ENCODE assay signal across 8 mouse cellular contexts in the genomic region with DNA sequence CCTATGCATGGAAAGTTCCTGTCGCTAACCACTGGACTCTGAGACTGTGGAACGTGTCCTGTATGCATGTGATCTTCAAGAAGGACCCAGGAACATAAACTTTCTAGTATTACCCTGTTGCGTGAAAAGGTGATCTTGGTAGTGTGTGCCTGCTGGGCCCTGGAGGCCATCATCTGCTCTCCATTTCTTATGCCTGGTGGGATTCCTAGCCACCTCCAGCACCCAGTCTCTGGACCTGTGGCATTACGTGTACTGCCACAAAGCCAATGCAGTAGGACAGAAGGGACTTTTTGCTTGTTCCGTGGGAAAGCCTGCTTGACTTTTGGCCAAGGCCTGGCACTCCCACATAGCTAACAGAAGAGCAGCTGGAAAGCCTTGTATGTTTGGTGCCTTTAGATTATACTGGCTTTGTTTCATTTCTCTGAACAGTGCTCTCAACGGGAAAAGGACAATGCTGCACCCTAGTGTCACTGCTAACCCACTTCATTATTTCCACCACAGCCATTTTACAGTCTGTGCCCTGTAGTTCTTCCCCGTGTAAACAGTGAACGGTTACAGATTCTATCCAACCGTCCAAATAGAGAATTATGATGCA. TPM values are rescaled to one million over a fixed set of nuclear protein-coding genes. Genes with fewer than 3 reads are reported as not detected.
DNase-seq lines count a peak whose midpoint lies in the region; ATAC-seq lines count a peak whose summit lies in the region.

No protein-coding gene starts in this region.

- H3K9me3 ChIP-seq in embryonic facial prominence, embryonic 11.5 days (replicated peaks; ENCODE audit: control insufficient read depth, low read length) = no peaks in the 10 kb centered on the region
- no peaks in the 10 kb centered on the region for H3K9me3 ChIP-seq in embryonic facial prominence, embryonic 10.5 days
- H3K9me3 ChIP-seq in neural tube, embryonic 14.5 days (ENCODE audit: control insufficient read depth, low read length) = no peaks in the 10 kb centered on the region

- H3K4me1 ChIP-seq in embryonic facial prominence, embryonic 11.5 days (ENCODE audit: control insufficient read depth, insufficient read depth, low read length) = no peaks in the 10 kb centered on the region
- H3K4me1 ChIP-seq in embryonic facial prominence, embryonic 10.5 days = no peaks in the 10 kb centered on the region
- H3K4me1 ChIP-seq in neural tube, embryonic 14.5 days (ENCODE audit: control insufficient read depth, insufficient read depth, low read length) = no peaks in the 10 kb centered on the region

- 73% methylated on average over 9 of the region's 9 CpGs for WGBS in embryonic facial prominence, embryonic 11.5 days
- WGBS in embryonic facial prominence, embryonic 10.5 days = 78% methylated on average over 9 of the region's 9 CpGs
- 61% methylated on average over 9 of the region's 9 CpGs for WGBS in neural tube, embryonic 14.5 days

- intact Hi-C loops in left cerebral cortex, postnatal 4 days (cut with DNase I) = loop anchor here (10.0 kb wide), 1 partner anchor 372 kb away; no protein-coding TSS in a partner anchor

- H3K9ac ChIP-seq in embryonic facial prominence, embryonic 11.5 days (replicated peaks; ENCODE audit: low read length) = no peak overlapping the region
- H3K9ac ChIP-seq in neural tube, embryonic 14.5 days (replicated peaks; ENCODE audit: low read depth, low read length) = no peak overlapping the region

- H3K36me3 ChIP-seq in embryonic facial prominence, embryonic 11.5 days (replicated peaks; ENCODE audit: control insufficient read depth, insufficient read depth, low read depth, low read length) = no peaks in the 10 kb centered on the region
- H3K36me3 ChIP-seq in embryonic facial prominence, embryonic 10.5 days (replicated peaks) = peaks cover 23% of the 10 kb centered on the region
- H3K36me3 ChIP-seq in neural tube, embryonic 14.5 days (ENCODE audit: control insufficient read depth, insufficient read depth, low read length) = no peaks in the 10 kb centered on the region

- H3K27ac ChIP-seq in embryonic facial prominence, embryonic 11.5 days (replicated peaks; ENCODE audit: low read depth, low read length) = no peak overlapping the region
- H3K27ac ChIP-seq in embryonic facial prominence, embryonic 10.5 days (replicated peaks) = no peak overlapping the region
- no peak overlapping the region for H3K27ac ChIP-seq in neural tube, embryonic 14.5 days (ENCODE audit: low read depth, low read length)

- no peak for ATAC-seq in embryonic facial prominence, embryonic 11.5 days (replicated peaks; ENCODE audit: insufficient number of reproducible peaks, low FRiP score, low TSS enrichment, low read depth)
- peak; percentile 97 for ATAC-seq in frontal cortex, adult (ENCODE audit: low TSS enrichment)
- peak; percentile 89 for ATAC-seq in neural tube, embryonic 14.5 days (ENCODE audit: low read depth)
- ATAC-seq in erythroid progenitor cell, adult 5-6 weeks (replicated peaks; ENCODE audit: low FRiP score, poor library complexity, severe bottlenecking) = no peak

- no peak overlapping the region for H3K4me3 ChIP-seq in embryonic facial prominence, embryonic 11.5 days (ENCODE audit: low read depth, low read length)
- H3K4me3 ChIP-seq in embryonic facial prominence, embryonic 10.5 days = no peak overlapping the region
- no peak overlapping the region for H3K4me3 ChIP-seq in neural tube, embryonic 14.5 days (ENCODE audit: low read depth, low read length)

- H3K27me3 ChIP-seq in embryonic facial prominence, embryonic 11.5 days (ENCODE audit: control insufficient read depth, insufficient read depth, low read length) = no peaks in the 10 kb centered on the region
- H3K27me3 ChIP-seq in embryonic facial prominence, embryonic 10.5 days (replicated peaks; ENCODE audit: low read depth, poor library complexity, severe bottlenecking) = no peaks in the 10 kb centered on the region
- no peaks in the 10 kb centered on the region for H3K27me3 ChIP-seq in neural tube, embryonic 14.5 days (ENCODE audit: control insufficient read depth, insufficient read depth, low read length)

- no peak overlapping the region for H3K4me2 ChIP-seq in embryonic facial prominence, embryonic 11.5 days (ENCODE audit: low read depth, low read length)
- no peak overlapping the region for H3K4me2 ChIP-seq in neural tube, embryonic 14.5 days (ENCODE audit: low read depth, low read length)

- DNase-seq in embryonic facial prominence, embryonic 11.5 days (ENCODE audit: low spot score) = peak; percentile 24
- no peak for DNase-seq in embryonic facial prominence, embryonic 10.5 days (ENCODE audit: low spot score)
- peak; percentile 68 for DNase-seq in Muller cell, postnatal 12 days (ENCODE audit: inconsistent ontology term)
- DNase-seq in kidney, adult 11 months = peak; percentile 21
- DNase-seq in left cerebral cortex, postnatal 4 days = peak; percentile 67

RNA-seq across cellular contexts. Expression of a gene that starts 27.1 kb away (rescaled TPM):
- 36.4 and 39.2 TPM in 2 replicates for polyA plus RNA-seq in embryonic facial prominence, embryonic 11.5 days (2014; fragmentation: Nextera tagmentation; extraction: Ambion mirVana)
- 34.6 and 38.0 TPM in 2 replicates for polyA plus RNA-seq in embryonic facial prominence, embryonic 10.5 days (2016; fragmentation: Nextera tagmentation; extraction: Ambion mirVana)
- total RNA-seq in left cerebral cortex, postnatal 4 days (2021) = 10 to 100 TPM; 42.1 to 50.1 TPM
- polyA plus RNA-seq in neural tube, embryonic 14.5 days (2014; fragmentation: Nextera tagmentation; extraction: Ambion mirVana) = 28.7 and 30.6 TPM in 2 replicates
- total RNA-seq in erythroid progenitor cell, adult 5-6 weeks (2015; ENCODE audit: low replicate concordance) = 57.0 and 58.4 TPM in 2 replicates
- 102 and 153 TPM in 2 replicates for total RNA-seq in erythroid progenitor cell, adult 5-6 weeks (2017; ENCODE audit: low replicate concordance)

RNA-seq across cellular contexts. Expression of a gene that starts 54.8 kb away (rescaled TPM):
- 1.5 and 2.2 TPM in 2 replicates for polyA plus RNA-seq in embryonic facial prominence, embryonic 11.5 days (2014; fragmentation: Nextera tagmentation; extraction: Ambion mirVana)
- 3.9 and 4.0 TPM in 2 replicates for polyA plus RNA-seq in embryonic facial prominence, embryonic 10.5 days (2016; fragmentation: Nextera tagmentation; extraction: Ambion mirVana)
- total RNA-seq in left cerebral cortex, postnatal 4 days (2021) = 1 to 10 TPM; 4.5 to 6.9 TPM
- 4.3 and 5.8 TPM in 2 replicates for polyA plus RNA-seq in neural tube, embryonic 14.5 days (2014; fragmentation: Nextera tagmentation; extraction: Ambion mirVana)
- total RNA-seq in erythroid progenitor cell, adult 5-6 weeks (2015; ENCODE audit: low replicate concordance) = 32.4 and 38.6 TPM in 2 replicates
- 6.7 and 30.4 TPM in 2 replicates for total RNA-seq in erythroid progenitor cell, adult 5-6 weeks (2017; ENCODE audit: low replicate concordance)

Comparison
In these comparisons a context has a peak if more than half of its experiments do, and no peak if none do; other contexts are left out.
1. ATAC-seq: peak in frontal cortex, adult (single experiment) and neural tube, embryonic 14.5 days (single experiment); none in embryonic facial prominence, embryonic 11.5 days (single experiment) and erythroid progenitor cell, adult 5-6 weeks (single experiment).